Mouse (Mus musculus): ENCODE data around the gene Tma16.

GRCm38 (mm10) chr8:66490624-66491023 is 4.3 kb upstream of the Tma16 start:
- TF ChIP-seq CTCF (IDR thresholded peaks at IDR 0.05; ENCODE audit: insufficient read depth, low read depth, low read length) (no peak), POLR2A (IDR thresholded peaks at IDR 0.05; ENCODE audit: insufficient read depth, low read depth, low read length) (no peak)
